Mouse (Mus musculus): ENCODE data around the gene Wfdc8. TPM values are rescaled to one million over a fixed set of nuclear protein-coding genes. Genes with fewer than 3 reads are reported as not detected.
"Not testable (repeated sequence)": the region's sequence is repeated elsewhere in the genome, so short reads cannot be mapped to it uniquely, and the experiment has no call there.

The Wfdc8 gene
- total RNA-seq (2014; rRNA removed; ENCODE audit: low replicate concordance) (not detected in 2 replicates), polyA plus RNA-seq (2015; fragmentation: Nextera tagmentation; extraction: Ambion mirVana) (not detected in 2 replicates)

- 44% methylated on average over 8 of the region's 8 CpGs for WGBS
- H3K4me1 ChIP-seq (ENCODE audit: control insufficient read depth, insufficient read depth); H3K9ac ChIP-seq (replicated peaks; ENCODE audit: low read depth, low read length); H3K9me3 ChIP-seq (replicated peaks; ENCODE audit: control insufficient read depth, low read length); H3K4me2 ChIP-seq (ENCODE audit: low read depth, low read length); H3K27me3 ChIP-seq (ENCODE audit: control insufficient read depth, insufficient read depth, low read length); DNase-seq (ENCODE audit: low spot score); H3K27ac ChIP-seq (ENCODE audit: low read depth); ATAC-seq (ENCODE audit: insufficient read depth, low read depth); H3K4me3 ChIP-seq (ENCODE audit: low read depth, low read length); H3K36me3 ChIP-seq (replicated peaks; ENCODE audit: control insufficient read depth, insufficient read depth, low read length): not testable (repeated sequence)
Observed at GRCm38 (mm10) chr2:164613471-164613870, at the start of gene Wfdc8, which contains the start of gene Wfdc6b. Gene Wfdc8, minus strand, starts transcription at chr2:164613626. Gene Wfdc6b, plus strand, starts transcription at chr2:164613522.

- no peak within 1 kb of the TSS for H3K4me3 ChIP-seq (ENCODE audit: low read depth, low read length)
- H3K27ac ChIP-seq (ENCODE audit: low read depth): no peak within 1 kb of the TSS
- no peak within 1 kb of the TSS for H3K9ac ChIP-seq (replicated peaks; ENCODE audit: low read depth, low read length)
- ATAC-seq (ENCODE audit: insufficient read depth, low read depth) (no peak), DNase-seq (ENCODE audit: low spot score) (no peak)
- H3K4me2 ChIP-seq (ENCODE audit: low read depth, low read length): no peak within 1 kb of the TSS
- H3K4me1 ChIP-seq (ENCODE audit: control insufficient read depth, insufficient read depth): no peaks in the 10 kb centered on the region
- 73% methylated on average over 9 of the region's 9 CpGs for WGBS
- no peaks in the 10 kb centered on the region for H3K9me3 ChIP-seq (replicated peaks; ENCODE audit: control insufficient read depth, low read length)
- TF ChIP-seq EP300 (IDR thresholded peaks at IDR 0.05; ENCODE audit: low read depth) (no peak), CTCF (IDR thresholded peaks at IDR 0.05; ENCODE audit: low read depth) (no peak)
- no peaks in the 10 kb centered on the region for H3K27me3 ChIP-seq (ENCODE audit: control insufficient read depth, insufficient read depth, low read length)
- no peaks in the 10 kb centered on the region for H3K36me3 ChIP-seq (replicated peaks; ENCODE audit: control insufficient read depth, insufficient read depth, low read length)
Observed at GRCm38 (mm10) chr2:164656483-164656882, 43.1 kb upstream of the Wfdc8 start, which contains the start of gene Wfdc9. Gene Wfdc9, minus strand, starts transcription at chr2:164656583.

DNA sequence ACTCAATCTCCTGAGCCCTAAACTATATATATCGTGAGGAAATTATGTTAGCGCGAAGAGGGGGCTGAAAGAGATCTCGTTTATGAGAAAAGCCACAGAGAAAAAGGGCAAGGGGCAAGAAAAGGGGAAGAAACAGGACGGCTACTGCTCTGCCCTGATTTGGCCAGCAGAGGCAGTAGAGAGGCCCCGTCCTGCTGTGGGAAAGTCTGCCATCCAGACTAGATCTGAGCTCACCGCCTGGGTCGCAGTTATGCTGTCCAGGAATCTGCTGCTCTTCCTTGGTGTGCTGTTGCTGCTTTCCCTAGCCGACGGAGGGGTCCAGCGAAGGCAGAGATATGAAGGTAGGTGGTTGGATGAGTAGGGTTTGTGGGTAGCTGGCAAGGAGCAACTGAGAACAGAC lies 42.4 kb upstream of the Wfdc8 start, which contains the start of gene Wfdc10:
Gene Wfdc10 (plus strand): TSS at position 189 of the 400 bp plus-strand sequence.
- no peak within 1 kb of the TSS for H3K4me2 ChIP-seq (ENCODE audit: low read depth, low read length)
- no peaks in the 10 kb centered on the region for H3K4me1 ChIP-seq (ENCODE audit: control insufficient read depth, insufficient read depth)
- H3K9me3 ChIP-seq (replicated peaks; ENCODE audit: control insufficient read depth, low read length): no peaks in the 10 kb centered on the region
- H3K27me3 ChIP-seq (ENCODE audit: control insufficient read depth, insufficient read depth, low read length): no peaks in the 10 kb centered on the region
- DNase-seq (ENCODE audit: low spot score): peak; percentile 49
- no peak within 1 kb of the TSS for H3K9ac ChIP-seq (replicated peaks; ENCODE audit: low read depth, low read length)
- no peak within 1 kb of the TSS for H3K27ac ChIP-seq (ENCODE audit: low read depth)
- no peak within 1 kb of the TSS for H3K4me3 ChIP-seq (ENCODE audit: low read depth, low read length)
- WGBS: 13% methylated on average over 11 of the region's 11 CpGs
- no peaks in the 10 kb centered on the region for H3K36me3 ChIP-seq (replicated peaks; ENCODE audit: control insufficient read depth, insufficient read depth, low read length)
- no peak for ATAC-seq (ENCODE audit: insufficient read depth, low read depth)
- peak; percentile 70 for TF ChIP-seq CTCF (IDR thresholded peaks at IDR 0.05; ENCODE audit: low read depth)
- no peak for TF ChIP-seq EP300 (IDR thresholded peaks at IDR 0.05; ENCODE audit: low read depth)

GRCm38 (mm10) chr2:164641881-164642673 lies 28.7 kb upstream of the Wfdc8 start:
- H3K4me3 ChIP-seq (ENCODE audit: low read depth, low read length): no peak overlapping the region
- DNase-seq (ENCODE audit: low spot score): no peak
- H3K27ac ChIP-seq (ENCODE audit: low read depth): no peak overlapping the region
- no peaks in the 10 kb centered on the region for H3K27me3 ChIP-seq (ENCODE audit: control insufficient read depth, insufficient read depth, low read length)
- H3K9ac ChIP-seq (replicated peaks; ENCODE audit: low read depth, low read length): no peak overlapping the region
- WGBS: 70% methylated on average over 13 of the region's 13 CpGs
- H3K4me1 ChIP-seq (ENCODE audit: control insufficient read depth, insufficient read depth): no peaks in the 10 kb centered on the region
- H3K36me3 ChIP-seq (replicated peaks; ENCODE audit: control insufficient read depth, insufficient read depth, low read length): no peaks in the 10 kb centered on the region
- 0 out of 2 replicates have a peak, but pooled peaks cover 3% of the 10 kb centered on the region for H3K9me3 ChIP-seq (replicated peaks; ENCODE audit: control insufficient read depth, low read length)
- H3K4me2 ChIP-seq (ENCODE audit: low read depth, low read length): no peak overlapping the region
- no peak for ATAC-seq (ENCODE audit: insufficient read depth, low read depth)
- no peak for TF ChIP-seq EP300 (IDR thresholded peaks at IDR 0.05; ENCODE audit: low read depth)
- TF ChIP-seq CTCF (IDR thresholded peaks at IDR 0.05; ENCODE audit: low read depth): no peak

DNA sequence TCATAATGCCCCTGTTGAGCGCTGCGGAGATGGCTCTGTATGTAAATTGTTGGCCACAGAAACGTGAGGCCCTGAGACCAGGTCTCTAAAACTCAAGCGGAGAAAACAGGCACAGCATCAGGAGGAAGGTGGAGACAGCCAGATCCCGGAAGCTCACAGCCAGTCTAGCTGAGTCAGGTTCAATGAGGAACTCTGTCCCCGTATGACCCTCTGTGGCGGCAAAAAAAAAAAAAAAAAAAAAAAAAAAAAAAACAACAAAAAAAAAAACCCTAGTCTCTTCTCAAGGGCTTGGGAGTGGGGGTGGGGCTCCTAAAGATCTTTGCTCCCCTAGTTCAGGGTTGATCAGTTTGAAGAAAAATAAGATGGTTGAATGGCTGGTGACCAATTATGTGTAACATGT lies 27.7 kb upstream of the Wfdc8 start:
- WGBS: 54% methylated on average over 7 of the region's 7 CpGs
- ATAC-seq (ENCODE audit: insufficient read depth, low read depth) (no peak), DNase-seq (ENCODE audit: low spot score) (no peak)
- Histone ChIP-seq H3K9me3 (replicated peaks; ENCODE audit: control insufficient read depth, low read length) (no peaks in the 10 kb centered on the region), H3K36me3 (replicated peaks; ENCODE audit: control insufficient read depth, insufficient read depth, low read length) (no peaks in the 10 kb centered on the region), H3K9ac (replicated peaks; ENCODE audit: low read depth, low read length) (no peak overlapping the region), H3K4me2 (ENCODE audit: low read depth, low read length) (no peak overlapping the region), H3K4me1 (ENCODE audit: control insufficient read depth, insufficient read depth) (no peaks in the 10 kb centered on the region), H3K27me3 (ENCODE audit: control insufficient read depth, insufficient read depth, low read length) (no peaks in the 10 kb centered on the region), H3K4me3 (ENCODE audit: low read depth, low read length) (no peak overlapping the region), H3K27ac (ENCODE audit: low read depth) (no peak overlapping the region)
- TF ChIP-seq CTCF (IDR thresholded peaks at IDR 0.05; ENCODE audit: low read depth) (no peak), EP300 (IDR thresholded peaks at IDR 0.05; ENCODE audit: low read depth) (no peak)

Measured in heart, postnatal 0 days (tissue).